Mouse (Mus musculus) brain, adult 2 months (tissue): ENCODE results near the gene Selp.

Experiments used
- DNase-seq: peaks from one replicate; pipeline ENCODE4 v3.0.0; 2011; ENCODE audit warnings: low read depth, low spot score

The Selp gene

DNA sequence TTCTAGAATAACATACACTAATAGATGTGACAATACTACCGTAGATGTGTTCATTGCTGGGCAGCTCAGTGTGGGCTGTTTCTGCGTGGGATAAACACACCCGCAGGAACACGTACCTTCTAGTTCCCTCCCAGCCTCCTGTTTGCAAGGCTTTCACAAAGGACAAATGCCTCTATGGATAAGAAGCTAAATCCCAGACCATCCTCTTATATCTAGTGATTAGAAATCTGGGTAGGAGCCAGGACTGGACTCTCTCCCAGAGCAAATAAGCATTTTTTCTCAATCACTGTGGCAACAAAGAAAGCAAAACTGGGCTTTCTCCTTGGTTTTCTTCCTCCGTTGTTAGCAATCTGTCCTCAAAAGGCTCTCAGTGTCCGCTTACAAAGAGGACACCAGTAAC, 63.4 kb downstream of the Selp start:
- DNase-seq: no peak

DNA sequence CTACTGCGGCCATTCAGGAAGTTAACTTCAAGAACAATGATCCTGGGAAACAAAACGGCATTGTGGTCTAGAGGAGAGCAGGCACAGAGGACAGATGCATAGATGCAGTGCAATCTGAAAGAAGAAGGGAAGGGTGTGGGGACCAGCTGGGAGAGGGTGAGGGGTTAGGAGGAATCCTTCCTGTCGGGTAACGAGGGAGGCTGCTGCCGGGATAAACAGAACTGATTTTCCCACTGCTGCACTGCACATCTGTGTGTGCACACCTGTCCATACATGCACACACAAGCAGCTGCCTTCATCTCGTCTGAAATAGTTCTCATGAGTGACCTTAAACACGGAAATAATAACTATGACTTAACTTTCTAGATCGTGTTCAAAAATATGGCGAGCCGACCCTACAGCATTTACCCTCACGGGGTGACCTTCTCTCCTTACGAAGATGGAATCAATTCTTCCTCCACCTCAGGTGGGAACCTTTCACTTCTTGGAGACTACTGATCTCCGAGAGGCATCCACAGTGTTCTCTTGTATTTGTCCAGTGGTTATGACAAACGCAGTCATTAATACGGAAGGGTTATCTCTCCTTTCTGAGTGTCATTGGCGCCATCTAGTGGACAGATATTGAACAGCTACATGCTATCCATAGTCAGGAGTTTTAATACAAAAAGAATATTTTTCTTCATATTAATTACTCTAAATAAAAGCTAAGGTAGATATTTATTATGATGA, 69.2 kb downstream of the Selp start:
- DNase-seq: peak; percentile 69

DNA sequence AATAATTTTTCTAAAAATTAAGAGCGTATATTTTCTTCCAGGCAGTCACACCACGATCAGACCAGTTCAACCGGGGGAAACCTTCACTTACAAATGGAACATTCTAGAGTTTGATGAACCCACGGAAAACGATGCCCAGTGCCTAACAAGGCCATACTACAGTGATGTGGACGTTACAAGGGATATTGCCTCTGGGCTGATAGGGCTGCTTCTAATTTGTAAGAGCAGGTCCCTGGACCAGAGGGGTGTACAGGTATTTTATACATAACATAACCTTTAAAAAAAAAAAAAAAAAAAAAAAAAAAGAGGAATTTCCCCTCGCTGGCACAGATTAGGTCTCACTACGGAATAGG, 69.8 kb downstream of the Selp start:
- no peak for DNase-seq

DNA sequence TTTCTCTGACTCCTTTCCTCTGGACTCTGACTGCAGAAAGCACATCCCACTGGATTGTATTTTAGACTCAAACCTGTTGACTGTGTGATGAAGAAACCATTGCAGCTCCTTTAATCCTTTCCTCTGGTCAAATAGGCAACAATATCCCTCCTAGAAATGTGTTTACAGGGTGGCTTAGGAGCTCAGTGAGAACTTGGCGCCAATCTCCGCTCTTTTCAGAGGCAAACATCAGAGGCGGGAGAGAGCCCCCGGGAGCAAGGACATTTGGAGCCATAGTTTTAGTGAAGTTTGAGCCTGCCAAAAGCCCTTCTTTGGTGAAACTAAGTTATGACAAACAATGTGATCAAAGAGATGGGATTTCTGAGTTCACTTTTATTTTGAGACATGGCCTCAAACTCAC, 70.3 kb downstream of the Selp start:
- no peak for DNase-seq

DNA sequence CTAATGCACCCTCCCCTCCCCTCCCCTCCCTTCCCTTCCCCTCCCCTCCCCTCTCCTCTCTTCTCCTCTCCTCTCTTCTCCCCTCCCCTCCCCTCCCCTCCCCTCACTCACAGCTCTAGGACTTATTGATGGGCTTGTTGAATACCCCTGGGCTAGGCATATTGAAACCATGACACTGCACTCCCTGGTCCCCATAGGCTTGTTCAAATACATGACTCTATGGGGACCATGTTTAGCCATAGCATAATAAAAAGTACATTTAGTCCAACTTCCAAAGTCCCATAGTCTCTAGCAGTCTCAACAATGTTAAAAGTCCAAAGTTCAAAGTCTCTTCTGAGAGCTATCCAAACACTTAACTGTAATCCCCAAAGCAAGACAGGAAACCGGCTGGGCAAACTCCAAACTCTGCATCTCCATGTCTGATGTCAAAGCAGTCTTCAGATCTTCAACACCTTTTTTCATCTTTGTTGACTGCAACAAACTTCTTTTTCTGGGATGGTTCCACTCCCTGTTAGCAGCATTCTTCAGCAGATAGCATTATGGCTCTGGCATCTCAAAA, 72.0 kb downstream of the Selp start:
- no peak for DNase-seq

DNA sequence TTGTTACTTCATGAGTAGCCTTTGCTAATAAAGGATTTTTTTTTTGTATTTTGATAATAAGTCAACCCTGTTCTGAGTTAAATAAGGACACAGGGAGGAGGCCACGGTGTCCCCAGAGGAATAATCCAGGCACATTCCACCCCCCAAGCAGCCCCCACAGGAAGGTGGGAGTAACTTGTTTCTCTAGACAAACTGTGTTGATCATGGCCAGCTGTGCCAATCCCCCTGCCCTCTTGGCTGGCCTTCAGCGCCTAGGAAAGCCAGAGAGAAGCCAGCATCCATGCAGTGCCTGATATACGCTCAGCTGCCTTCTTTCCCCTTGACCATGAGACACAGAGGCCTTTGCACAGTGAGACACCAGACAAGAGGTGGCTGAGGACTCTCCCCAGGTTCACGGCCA, 84.5 kb downstream of the Selp start:
- DNase-seq: no peak
